Mouse (Mus musculus): ENCODE measurements around the gene Cby1. TPM values are rescaled to one million over a fixed set of nuclear protein-coding genes. Genes with fewer than 3 reads are reported as not detected.
"Not testable (repeated sequence)": the region's sequence is repeated elsewhere in the genome, so short reads cannot be mapped to it uniquely, and the experiment has no call there.

Cby1 gene
- total and polyA plus RNA-seq, 2 experiments from 2014 or later: 70.3 to 119 TPM

DNA sequence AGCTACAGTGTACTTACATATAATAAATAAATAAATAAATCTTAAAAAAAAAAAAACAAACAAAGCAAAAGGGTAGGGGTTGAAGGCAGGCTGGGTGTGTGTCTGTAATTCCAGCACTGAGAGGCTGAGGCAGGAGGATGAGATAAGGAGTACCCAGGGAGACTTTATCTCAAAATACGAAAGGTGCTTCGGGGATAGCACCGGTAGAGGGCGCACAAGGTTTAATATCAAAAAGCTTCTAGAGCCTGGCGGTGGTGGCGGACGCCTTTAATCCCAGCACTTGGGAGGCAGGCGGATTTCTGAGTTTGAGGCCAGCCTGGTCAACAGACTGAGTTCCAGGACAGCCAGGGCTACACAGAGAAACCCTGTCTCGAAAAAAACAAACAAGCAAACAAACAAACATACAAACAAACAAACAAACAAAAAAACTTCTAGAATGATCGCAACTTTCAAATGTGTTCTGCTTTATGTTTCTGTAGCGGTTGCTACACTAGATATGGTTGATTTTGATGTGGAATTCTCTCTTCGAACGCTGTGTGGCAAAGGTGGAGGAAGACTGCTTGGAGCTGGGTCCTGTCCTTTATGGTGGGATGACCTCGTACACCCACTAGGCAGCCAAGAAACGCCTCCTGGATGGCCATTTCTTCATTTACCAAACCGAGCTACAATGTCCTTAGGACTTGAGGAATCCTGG is 1.0 kb upstream of the Cby1 start:
- 3% methylated on average over 16 of the region's 16 CpGs for WGBS
- TF ChIP-seq CTCF (IDR thresholded peaks at IDR 0.05; ENCODE audit: low read depth): peak; percentile 65
- Histone ChIP-seq H3K9me3 (ENCODE audit: low read length) (no peaks in the 10 kb centered on the region), H3K9ac (peak overlapping the region; percentile 88), H3K36me3 (ENCODE audit: insufficient read depth) (peaks cover 9% of the 10 kb centered on the region), H3K27me3 (ENCODE audit: insufficient read depth, low read length) (no peaks in the 10 kb centered on the region), H3K27ac (ENCODE audit: low read depth, low read length) (peak overlapping the region; percentile 99), H3K4me3 (ENCODE audit: low read depth, low read length) (peak overlapping the region; percentile 88), H3K4me1 (ENCODE audit: insufficient read depth) (peaks cover 4% of the 10 kb centered on the region; the same call in 1 of the 2 replicates), H3K4me2 (ENCODE audit: low read depth) (peak overlapping the region; percentile 83)
- peak; percentile 90 for DNase-seq
- peak; percentile 23 for ATAC-seq

DNA sequence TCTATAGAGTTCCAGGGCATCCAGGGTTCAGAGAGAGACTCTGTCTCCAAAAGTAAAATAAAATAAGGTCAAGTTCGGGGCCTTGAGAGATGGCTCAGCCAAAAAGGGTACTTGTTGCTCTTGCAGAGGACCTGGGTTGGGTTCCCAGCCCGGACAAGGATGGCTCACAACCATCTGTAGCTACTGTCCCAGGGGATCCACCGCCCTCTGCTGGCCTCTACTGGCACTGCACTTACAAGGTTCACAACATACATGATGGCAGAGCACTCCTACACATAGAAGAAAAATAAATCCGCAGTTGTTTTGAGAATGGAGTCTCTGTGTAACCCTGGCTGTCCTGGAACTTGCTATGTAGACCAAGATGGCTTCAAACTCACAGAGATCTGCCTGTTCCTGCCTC is 2.9 kb downstream of the Cby1 start:
- Histone ChIP-seq H3K4me3 (ENCODE audit: low read depth, low read length) (no peak overlapping the region), H3K27me3 (ENCODE audit: insufficient read depth, low read length) (no peaks in the 10 kb centered on the region), H3K27ac (ENCODE audit: low read depth, low read length) (no peak overlapping the region), H3K9me3 (ENCODE audit: low read length) (no peaks in the 10 kb centered on the region), H3K36me3 (ENCODE audit: insufficient read depth) (peaks cover 25% of the 10 kb centered on the region), H3K4me1 (ENCODE audit: insufficient read depth) (peaks cover 4% of the 10 kb centered on the region; the same call in 1 of the 2 replicates), H3K9ac (no peak overlapping the region), H3K4me2 (ENCODE audit: low read depth) (no peak overlapping the region)
- no peak for ATAC-seq
- WGBS: 73% methylated on average over 4 of the region's 4 CpGs
- TF ChIP-seq CTCF (IDR thresholded peaks at IDR 0.05; ENCODE audit: low read depth): peak; percentile 57
- no peak for DNase-seq

- no peak overlapping the region for H3K27ac ChIP-seq (ENCODE audit: low read depth, low read length)
- no peaks in the 10 kb centered on the region for H3K27me3 ChIP-seq (ENCODE audit: insufficient read depth, low read length)
- no peak overlapping the region for H3K4me2 ChIP-seq (ENCODE audit: low read depth)
- H3K9ac ChIP-seq: no peak overlapping the region
- no peak for ATAC-seq
- H3K9me3 ChIP-seq (ENCODE audit: low read length): no peaks in the 10 kb centered on the region
- TF ChIP-seq CTCF (IDR thresholded peaks at IDR 0.05; ENCODE audit: low read depth): no peak
- H3K36me3 ChIP-seq (ENCODE audit: insufficient read depth): peaks cover 38% of the 10 kb centered on the region
- no peak for DNase-seq
- no peak overlapping the region for H3K4me3 ChIP-seq (ENCODE audit: low read depth, low read length)
- WGBS: 95% methylated on average over 8 of the region's 8 CpGs
- H3K4me1 ChIP-seq (ENCODE audit: insufficient read depth): peaks cover 2% of the 10 kb centered on the region; the same call in 1 of the 2 replicates
These were observed 5.7 kb downstream of the Cby1 start for GRCm38 (mm10) chr15:79664666-79665065.

DNA sequence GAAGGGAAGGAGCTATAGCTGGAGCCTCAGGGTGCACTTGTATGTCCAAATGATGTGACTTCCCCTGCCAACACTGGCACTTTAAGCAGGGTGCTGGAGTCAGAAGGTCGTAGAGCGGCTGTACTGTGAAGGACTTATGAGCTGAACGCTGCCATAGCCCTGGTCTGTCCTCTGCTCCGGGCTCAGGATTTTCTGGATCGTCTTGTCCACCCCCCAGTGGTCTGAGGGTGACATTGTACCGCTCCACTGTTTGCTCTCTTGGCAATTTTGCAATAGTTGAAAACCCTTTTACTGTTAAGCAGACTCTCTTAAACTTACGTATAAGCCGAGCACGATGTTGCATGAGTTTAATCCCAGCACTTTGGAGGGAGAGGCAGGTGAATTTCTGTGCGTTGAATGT is 10.2 kb downstream of the Cby1 start:
- peak; percentile 25 for TF ChIP-seq CTCF (IDR thresholded peaks at IDR 0.05; ENCODE audit: low read depth)
- H3K4me3 ChIP-seq (ENCODE audit: low read depth, low read length): no peak overlapping the region
- no peaks in the 10 kb centered on the region for H3K9me3 ChIP-seq (ENCODE audit: low read length)
- no peak overlapping the region for H3K27ac ChIP-seq (ENCODE audit: low read depth, low read length)
- no peaks in the 10 kb centered on the region for H3K27me3 ChIP-seq (ENCODE audit: insufficient read depth, low read length)
- DNase-seq (no peak), ATAC-seq (no peak)
- peaks cover 38% of the 10 kb centered on the region for H3K36me3 ChIP-seq (ENCODE audit: insufficient read depth)
- no peak overlapping the region for H3K9ac ChIP-seq
- 71% methylated on average over 10 of the region's 10 CpGs for WGBS
- no peak overlapping the region for H3K4me2 ChIP-seq (ENCODE audit: low read depth)
- H3K4me1 ChIP-seq (ENCODE audit: insufficient read depth): no peaks in the 10 kb centered on the region; the same call in 1 of the 2 replicates

GRCm38 (mm10) chr15:79670249-79670971 is 11.4 kb downstream of the Cby1 start, which contains the start of gene Tomm22:
Gene Tomm22, plus strand, starts transcription at chr15:79670861.
- 17% methylated on average over 33 of the region's 33 CpGs for WGBS
- Histone ChIP-seq H3K9ac (peak within 1 kb of the TSS; percentile 72), H3K4me3 (ENCODE audit: low read depth, low read length) (peak within 1 kb of the TSS; percentile 69), H3K36me3 (ENCODE audit: insufficient read depth) (peaks cover 50% of the 10 kb centered on the region), H3K27me3 (ENCODE audit: insufficient read depth, low read length) (no peaks in the 10 kb centered on the region), H3K27ac (ENCODE audit: low read depth, low read length) (peak within 1 kb of the TSS; percentile 24; the same call in 1 of the 2 replicates), H3K4me1 (ENCODE audit: insufficient read depth) (no peaks in the 10 kb centered on the region; the same call in 1 of the 2 replicates), H3K4me2 (ENCODE audit: low read depth) (peak within 1 kb of the TSS; percentile 91), H3K9me3 (ENCODE audit: low read length) (no peaks in the 10 kb centered on the region)
- peak; percentile 98 for ATAC-seq
- peak; percentile 95 for DNase-seq
- peak; percentile 72 for TF ChIP-seq CTCF (IDR thresholded peaks at IDR 0.05; ENCODE audit: low read depth)

DNA sequence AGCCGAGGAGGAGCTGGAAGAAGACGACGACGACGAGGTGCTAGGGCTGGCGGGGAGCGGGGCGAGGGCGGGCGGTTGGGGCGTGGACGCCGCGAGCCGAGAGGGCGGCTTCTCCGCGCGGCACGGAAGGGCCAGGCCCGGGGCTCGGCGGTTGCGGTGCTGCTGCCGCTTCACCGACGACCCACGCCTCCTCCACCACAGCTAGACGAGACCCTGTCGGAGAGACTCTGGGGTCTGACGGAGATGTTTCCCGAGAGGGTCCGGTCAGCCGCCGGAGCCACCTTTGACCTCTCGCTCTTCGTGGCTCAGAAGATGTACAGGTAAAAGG is 11.9 kb downstream of the Cby1 start:
- ATAC-seq (peak; percentile 38; the same call in 1 of the 2 replicates), DNase-seq (no peak)
- Histone ChIP-seq H3K27me3 (ENCODE audit: insufficient read depth, low read length) (no peaks in the 10 kb centered on the region), H3K4me2 (ENCODE audit: low read depth) (peak overlapping the region; percentile 91), H3K4me3 (ENCODE audit: low read depth, low read length) (peak overlapping the region; percentile 69), H3K9me3 (ENCODE audit: low read length) (no peaks in the 10 kb centered on the region), H3K27ac (ENCODE audit: low read depth, low read length) (peak overlapping the region; percentile 24; the same call in 1 of the 2 replicates), H3K4me1 (ENCODE audit: insufficient read depth) (no peaks in the 10 kb centered on the region; the same call in 1 of the 2 replicates), H3K9ac (peak overlapping the region; percentile 72), H3K36me3 (ENCODE audit: insufficient read depth) (peaks cover 48% of the 10 kb centered on the region)
- WGBS: under 1% methylated on average over 35 of the region's 37 CpGs
- TF ChIP-seq CTCF (IDR thresholded peaks at IDR 0.05; ENCODE audit: low read depth): no peak

- peak overlapping the region; percentile 69; the same call in 1 of the 2 replicates for H3K4me3 ChIP-seq (ENCODE audit: low read depth, low read length)
- DNase-seq; H3K9me3 ChIP-seq (ENCODE audit: low read length); H3K9ac ChIP-seq; H3K27me3 ChIP-seq (ENCODE audit: insufficient read depth, low read length); ATAC-seq; H3K4me1 ChIP-seq (ENCODE audit: insufficient read depth); H3K27ac ChIP-seq (ENCODE audit: low read depth, low read length): not testable (repeated sequence)
- WGBS: 77% methylated on average over 11 of the region's 11 CpGs
- H3K36me3 ChIP-seq (ENCODE audit: insufficient read depth): peaks cover 47% of the 10 kb centered on the region
- peak overlapping the region; percentile 91 for H3K4me2 ChIP-seq (ENCODE audit: low read depth)
These were observed 12.9 kb downstream of the Cby1 start for GRCm38 (mm10) chr15:79671828-79672348.
